ENCODE assay signal across 23 mouse cellular contexts in the genomic region with DNA sequence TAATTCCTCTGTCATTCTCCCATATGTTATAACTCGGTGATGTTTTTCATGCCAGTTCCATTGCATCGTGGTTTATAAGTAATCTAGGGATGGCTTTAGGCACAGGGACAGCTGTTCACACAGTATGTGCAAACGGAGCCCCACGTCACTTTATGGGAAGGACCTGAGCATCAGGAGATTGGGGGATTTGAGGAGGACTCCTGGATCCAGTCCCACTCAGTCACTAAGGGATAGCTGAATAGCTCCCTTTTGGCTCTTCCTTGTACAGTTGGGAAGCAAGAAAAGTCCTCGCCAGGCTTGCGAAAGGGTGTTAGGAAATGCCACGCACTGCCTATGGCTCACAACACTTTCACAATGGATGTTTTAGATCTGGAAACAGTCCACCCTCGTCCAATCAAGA. TPM values are rescaled to one million over a fixed set of nuclear protein-coding genes. Genes with fewer than 3 reads are reported as not detected.
DNase-seq lines count a peak whose midpoint lies in the region; ATAC-seq and TF ChIP-seq lines count a peak whose summit lies in the region.
"Had no signal": no experiment of that assay in that cellular context is flagged by ENCODE, and none has a peak within 500 bp of the region (broad histone marks: within the 10 kb centered on the region; RNA-seq: fewer than 3 reads in every experiment).

No protein-coding gene starts in this region.

- no peak for DNase-seq in forebrain, embryonic 10.5 days (ENCODE audit: extremely low spot score, low spot score)
- peak in 1 of 2 experiments; percentile 31 for DNase-seq in layer of hippocampus, adult 2 months (ENCODE audit: low spot score in 2 of 2)
- no peak for DNase-seq in layer of hippocampus, postnatal 10 days (ENCODE audit: low spot score in 2 of 2)
- DNase-seq in right cerebral cortex, postnatal 25 days: peak; percentile 40
- no peak for DNase-seq in right cerebral cortex, postnatal 36 days (ENCODE audit: low spot score in 2 of 2)
- DNase-seq in heart, adult 2 months: no peak
- DNase-seq: adrenal gland, adult 8-10 months; cerebellum, adult 11 months; gastrocnemius, postnatal 10 days; heart, adult 18-20 months; heart, postnatal 36 days; right cerebral cortex, adult 18-20 months; thymus, postnatal 36 days had no signal

- TF ChIP-seq POLR2A in heart, adult 2 months (IDR thresholded peaks at IDR 0.05; ENCODE audit: insufficient read depth, low read depth, low read length): no peak

- peak overlapping the region; percentile 35; the same call in 1 of the 2 replicates for H3K27ac ChIP-seq in forebrain, embryonic 13.5 days
- H3K27ac ChIP-seq in forebrain, embryonic 10.5 days: no peak overlapping the region
- H3K27ac ChIP-seq in layer of hippocampus, adult 2 months: peak overlapping the region; percentile 85
- no peak overlapping the region for H3K27ac ChIP-seq in heart, adult 2 months
- H3K27ac ChIP-seq: embryonic facial prominence, embryonic 13.5 days; limb, embryonic 13.5 days; liver, embryonic 14.5 days; lung, embryonic 15.5 days; macrophage; midbrain, embryonic 10.5 days; neural tube, embryonic 12.5 days had no signal

- H3K4me2 ChIP-seq in forebrain, embryonic 13.5 days: no peak overlapping the region
- H3K4me2 ChIP-seq: embryonic facial prominence, embryonic 13.5 days; limb, embryonic 13.5 days; lung, embryonic 15.5 days; neural tube, embryonic 12.5 days had no signal

- TF ChIP-seq EP300 in heart, adult 2 months (IDR thresholded peaks at IDR 0.05; ENCODE audit: insufficient read depth, low read depth, low read length): no peak

- H3K79me2 ChIP-seq in heart, adult 2 months (replicated peaks; ENCODE audit: control insufficient read depth, insufficient read depth, low read length): no peaks in the 10 kb centered on the region

- peaks cover 6% of the 10 kb centered on the region; the same call in 1 of the 2 replicates for H3K4me1 ChIP-seq in forebrain, embryonic 13.5 days
- peaks cover 13% of the 10 kb centered on the region for H3K4me1 ChIP-seq in forebrain, embryonic 10.5 days
- no peaks in the 10 kb centered on the region for H3K4me1 ChIP-seq in heart, adult 2 months (ENCODE audit: control insufficient read depth, insufficient read depth, low read length)
- H3K4me1 ChIP-seq: embryonic facial prominence, embryonic 13.5 days; limb, embryonic 13.5 days; lung, embryonic 15.5 days; neural tube, embryonic 12.5 days had no signal

- 0 out of 2 replicates have a peak, but pooled peaks cover 3% of the 10 kb centered on the region for H3K9me3 ChIP-seq in forebrain, embryonic 13.5 days (replicated peaks)
- H3K9me3 ChIP-seq in forebrain, embryonic 10.5 days: no peaks in the 10 kb centered on the region
- H3K9me3 ChIP-seq: embryonic facial prominence, embryonic 13.5 days; lung, embryonic 15.5 days; midbrain, embryonic 10.5 days; neural tube, embryonic 12.5 days had no signal

- H3K27me3 ChIP-seq in forebrain, embryonic 13.5 days: no peaks in the 10 kb centered on the region
- H3K27me3 ChIP-seq in forebrain, embryonic 10.5 days (ENCODE audit: poor library complexity, severe bottlenecking): peaks cover 15% of the 10 kb centered on the region
- no peaks in the 10 kb centered on the region for H3K27me3 ChIP-seq in heart, adult 2 months (ENCODE audit: control insufficient read depth, insufficient read depth, low read length)
- H3K27me3 ChIP-seq: embryonic facial prominence, embryonic 13.5 days; limb, embryonic 13.5 days; lung, embryonic 15.5 days; neural tube, embryonic 12.5 days had no signal

- no peaks in the 10 kb centered on the region for H3K36me3 ChIP-seq in forebrain, embryonic 13.5 days (ENCODE audit: poor library complexity, severe bottlenecking)
- no peaks in the 10 kb centered on the region for H3K36me3 ChIP-seq in forebrain, embryonic 10.5 days (replicated peaks)
- H3K36me3 ChIP-seq in heart, adult 2 months (ENCODE audit: control insufficient read depth, insufficient read depth, low read length): no peaks in the 10 kb centered on the region
- H3K36me3 ChIP-seq: embryonic facial prominence, embryonic 13.5 days; limb, embryonic 13.5 days; lung, embryonic 15.5 days; midbrain, embryonic 10.5 days; neural tube, embryonic 12.5 days had no signal

- intact Hi-C loops in heart, adult 2 months (cut with DNase I): no loop called here

- no peak for TF ChIP-seq CTCF in layer of hippocampus, adult 2 months (conservative IDR thresholded peaks at IDR 0.05)
- TF ChIP-seq CTCF in heart, adult 2 months (IDR thresholded peaks at IDR 0.05): no peak

- 59% methylated on average over 8 of the region's 8 CpGs for WGBS in forebrain, embryonic 13.5 days
- 78% methylated on average over 8 of the region's 8 CpGs for WGBS in forebrain, embryonic 10.5 days
- WGBS in heart, adult 2 months: 74% methylated on average over 8 of the region's 8 CpGs

- H3K4me3 ChIP-seq in forebrain, embryonic 13.5 days: no peak overlapping the region
- H3K4me3 ChIP-seq in forebrain, embryonic 10.5 days: no peak overlapping the region
- H3K4me3 ChIP-seq in layer of hippocampus, adult 2 months: no peak overlapping the region
- no peak overlapping the region for H3K4me3 ChIP-seq in heart, adult 2 months
- H3K4me3 ChIP-seq: embryonic facial prominence, embryonic 13.5 days; limb, embryonic 13.5 days; lung, embryonic 15.5 days; midbrain, embryonic 10.5 days; neural tube, embryonic 12.5 days had no signal

- H3K9ac ChIP-seq in forebrain, embryonic 13.5 days: no peak overlapping the region
- H3K9ac ChIP-seq in heart, adult 2 months (ENCODE audit: low read depth, low read length): no peak overlapping the region
- H3K9ac ChIP-seq: embryonic facial prominence, embryonic 13.5 days; limb, embryonic 13.5 days; liver, embryonic 14.5 days; lung, embryonic 15.5 days; neural tube, embryonic 12.5 days had no signal

- ATAC-seq in forebrain, embryonic 13.5 days: peak; percentile 77; the same call in 1 of the 2 replicates

RNA-seq across cellular contexts. Expression of a gene that starts 51.8 kb away (rescaled TPM):
- 2.1 and 3.5 TPM in 2 replicates for polyA plus RNA-seq in forebrain, embryonic 13.5 days (2015; fragmentation: Nextera tagmentation; extraction: Ambion mirVana)
- 0.88 and 1.1 TPM in 2 replicates for polyA plus RNA-seq in forebrain, embryonic 10.5 days (2016; fragmentation: Nextera tagmentation; extraction: Ambion mirVana)
- total RNA-seq in layer of hippocampus, adult 2 months (2021): 100 to 1,000 TPM; 115 to 119 TPM
- 10 to 100 TPM; 48.5 to 53.7 TPM for total RNA-seq in layer of hippocampus, postnatal 10 days (2021)
- total RNA-seq in heart, adult 2 months (2021): 1 to 10 TPM; 2.6 to 2.9 TPM
- polyA plus RNA-seq in heart, adult 2 months (2012; rRNA removed): 1.8 and 2.2 TPM in 2 replicates
- total RNA-seq: monocyte, adult 5-6 weeks had no signal
- polyA plus RNA-seq: C2C12; liver, embryonic 14.5 days; macrophage had no signal

RNA-seq across cellular contexts. Expression of a gene that starts 59.2 kb away (rescaled TPM):
- 1.2 and 1.3 TPM in 2 replicates for polyA plus RNA-seq in forebrain, embryonic 13.5 days (2015; fragmentation: Nextera tagmentation; extraction: Ambion mirVana)
- polyA plus RNA-seq in forebrain, embryonic 10.5 days (2016; fragmentation: Nextera tagmentation; extraction: Ambion mirVana): 1.5 and 2.1 TPM in 2 replicates
- total RNA-seq in layer of hippocampus, adult 2 months (2021): 1 to 10 TPM; 1.5 to 1.6 TPM
- 1 to 10 TPM; 1.4 to 1.6 TPM for total RNA-seq in layer of hippocampus, postnatal 10 days (2021)
- total RNA-seq in heart, adult 2 months (2021): 10 to 100 TPM; 15.1 to 27.1 TPM
- 20.4 and 23.2 TPM in 2 replicates for polyA plus RNA-seq in heart, adult 2 months (2012; rRNA removed)
- total RNA-seq: monocyte, adult 5-6 weeks had no signal
- polyA plus RNA-seq: C2C12, macrophage had no signal

Comparison
In these comparisons a context has a peak if more than half of its experiments do, and no peak if none do; other contexts are left out.
1. H3K27ac ChIP-seq: peak in forebrain, embryonic 13.5 days (single experiment) and layer of hippocampus, adult 2 months (single experiment); none in forebrain, embryonic 10.5 days (single experiment) and heart, adult 2 months (single experiment).
2. RNA of a gene that starts 51.8 kb away (total RNA-seq): 115 to 119 TPM in layer of hippocampus, adult 2 months and 48.5 to 53.7 TPM in layer of hippocampus, postnatal 10 days; 2.6 to 2.9 TPM in heart, adult 2 months; every median in the first group is over 10 times any median in the second.
3. RNA of a gene that starts 59.2 kb away (total RNA-seq): 15.1 to 27.1 TPM in heart, adult 2 months; 1.5 to 1.6 TPM in layer of hippocampus, adult 2 months and 1.4 to 1.6 TPM in layer of hippocampus, postnatal 10 days; every median in the first group is over 4 times any median in the second.